Mouse (Mus musculus): Measurements from ENCODE around the gene Rpap1. TPM values are rescaled to one million over a fixed set of nuclear protein-coding genes. Genes with fewer than 3 reads are reported as not detected.

Gene Rpap1
- 14.4 TPM for polyA plus RNA-seq (2015; fragmentation: Illumina TruSeq; extraction: RNeasy Lipid Tissue Mini Kit (QIAGEN cat#74804); ENCODE audit: insufficient read depth, low replicate concordance)

DNA sequence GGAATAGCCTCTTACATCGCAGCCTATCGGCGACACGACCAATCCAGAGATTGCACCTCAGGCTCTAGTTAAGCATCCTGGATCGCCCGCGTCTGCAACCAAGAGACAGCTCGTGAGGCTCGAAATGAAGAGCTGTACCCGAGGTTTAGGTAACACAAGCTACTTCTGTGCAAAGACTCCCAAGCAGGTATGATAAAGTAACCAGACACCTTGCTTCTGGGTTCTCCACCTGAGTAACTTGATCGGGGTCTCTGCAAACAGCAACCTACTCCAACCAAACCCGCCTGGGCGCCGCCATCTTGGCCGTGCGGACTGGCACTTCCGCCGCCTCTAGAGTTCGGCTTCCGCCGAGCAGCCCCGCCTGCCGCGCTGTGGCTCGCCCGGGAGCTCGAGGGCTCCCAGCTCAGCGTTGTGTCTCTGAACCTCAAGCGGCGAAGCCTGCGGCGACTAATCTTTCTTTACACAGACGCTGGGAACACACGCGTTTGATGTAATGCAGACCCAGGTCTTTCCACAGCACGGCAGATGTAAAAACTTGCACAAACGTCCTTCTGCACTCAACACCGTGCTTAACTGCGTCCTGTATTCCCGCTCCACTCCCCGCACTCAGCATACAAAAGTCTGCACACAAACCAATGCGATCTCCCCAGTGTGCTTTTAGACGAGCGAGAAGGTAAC is at the start of gene Rpap1:
Gene Rpap1 (minus strand): TSS at position 332 of the 678 bp plus-strand sequence.

DNA sequence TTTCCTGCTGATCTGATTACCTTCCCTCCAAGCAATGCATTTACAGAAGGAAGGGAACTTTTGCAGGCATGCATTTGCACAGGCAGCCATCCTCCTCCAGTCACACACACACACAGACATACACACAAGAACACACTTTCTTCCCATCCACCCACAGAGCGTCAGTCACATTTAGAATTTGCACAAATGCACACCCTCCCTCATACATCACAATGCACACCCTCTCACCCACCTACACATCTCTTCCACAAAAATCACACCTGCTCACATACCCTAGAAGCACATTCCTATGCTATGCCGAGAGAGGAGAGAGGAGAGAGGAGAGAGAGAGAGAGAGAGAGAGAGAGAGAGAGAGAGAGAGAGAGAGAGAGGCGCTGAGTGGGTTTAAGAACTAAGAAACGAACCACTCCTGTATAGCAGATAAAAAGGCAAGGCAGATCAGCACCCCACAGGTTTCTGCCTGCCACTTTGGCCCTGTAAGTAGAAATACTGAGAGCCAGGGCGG is 10.0 kb upstream of the Rpap1 start, which contains the start of gene Tyro3:
Gene Tyro3 (plus strand): TSS at position 455 of the 505 bp plus-strand sequence.

DNA sequence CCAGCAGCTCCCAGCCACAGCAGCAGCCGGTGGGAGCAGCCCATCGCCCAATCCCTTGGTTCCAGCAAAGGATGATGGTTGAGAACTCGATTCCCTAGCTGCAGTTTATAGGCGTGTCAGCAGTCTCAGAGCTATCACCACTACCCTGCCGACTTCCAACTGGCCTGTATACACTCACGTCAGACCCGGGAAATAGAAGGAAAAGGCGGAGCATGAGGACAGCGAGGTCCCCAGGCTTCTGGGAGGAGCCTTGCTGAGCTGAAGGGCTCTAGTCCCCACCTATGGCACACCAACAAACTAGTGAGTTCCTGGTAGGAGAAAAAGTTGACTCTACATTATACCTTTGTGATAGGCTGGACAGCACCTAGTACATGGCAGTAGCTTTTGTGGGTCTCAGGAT is 27.1 kb downstream of the Rpap1 start, which contains the start of gene Ltk:
Gene Ltk (minus strand): TSS at position 181 of the 400 bp plus-strand sequence.

DNA sequence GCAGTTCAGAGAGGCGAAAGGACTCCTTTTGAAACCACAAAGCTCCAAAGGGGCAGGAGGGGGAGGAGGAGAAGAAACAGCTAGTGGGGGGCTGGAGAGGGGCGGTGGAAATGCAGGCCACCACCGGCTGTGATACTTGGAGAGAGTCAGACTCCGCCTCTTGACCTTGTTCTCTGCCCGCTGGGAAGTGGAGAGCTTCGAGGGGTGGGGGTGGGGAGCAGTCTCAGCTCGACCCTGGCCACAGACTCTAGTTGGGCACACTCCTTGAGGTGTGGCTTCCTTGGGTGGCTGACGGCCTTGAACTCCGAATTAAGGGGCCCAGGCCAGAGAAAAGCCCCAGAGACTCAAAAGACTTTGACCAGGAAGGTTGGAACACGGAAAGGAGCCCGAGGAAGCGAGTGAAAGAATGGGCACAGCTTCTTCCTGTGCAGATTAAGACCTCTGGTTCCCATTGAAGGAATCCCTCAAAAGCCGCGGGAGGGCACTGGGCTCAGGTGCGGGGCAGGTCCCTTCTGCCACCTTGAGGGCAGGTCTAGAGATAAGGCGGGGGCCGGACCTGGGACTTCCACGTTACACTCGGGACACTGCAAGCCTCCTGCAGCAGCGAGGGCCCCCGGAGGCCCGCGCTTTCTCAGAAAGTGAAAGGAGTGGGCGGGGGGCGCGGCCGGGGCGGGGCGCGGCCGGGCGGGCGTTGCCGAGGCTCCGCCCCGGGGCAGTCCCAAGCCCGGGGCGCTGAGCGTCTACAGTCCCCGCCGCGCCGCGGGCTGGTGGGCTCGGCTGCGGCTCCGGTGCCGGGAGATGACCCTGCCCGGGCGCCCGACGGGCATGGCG is 45.5 kb downstream of the Rpap1 start, which contains the start of gene Itpka:
Gene Itpka (plus strand): TSS at position 757 of the 831 bp plus-strand sequence.

Other genes starting within 250 kb of the Rpap1 start
- gene Exd1, start 239.9 kb downstream of the Rpap1 start, polyA plus RNA-seq (2015; fragmentation: Illumina TruSeq; extraction: RNeasy Lipid Tissue Mini Kit (QIAGEN cat#74804); ENCODE audit: insufficient read depth, low replicate concordance) = 0.28 TPM
- 115 TPM for gene Chp1, start 239.8 kb downstream of the Rpap1 start, polyA plus RNA-seq (2015; fragmentation: Illumina TruSeq; extraction: RNeasy Lipid Tissue Mini Kit (QIAGEN cat#74804); ENCODE audit: insufficient read depth, low replicate concordance)
- 29.6 TPM for gene Nusap1, start 169.2 kb downstream of the Rpap1 start, polyA plus RNA-seq (2015; fragmentation: Illumina TruSeq; extraction: RNeasy Lipid Tissue Mini Kit (QIAGEN cat#74804); ENCODE audit: insufficient read depth, low replicate concordance)
- gene Oip5, start 169.1 kb downstream of the Rpap1 start, polyA plus RNA-seq (2015; fragmentation: Illumina TruSeq; extraction: RNeasy Lipid Tissue Mini Kit (QIAGEN cat#74804); ENCODE audit: insufficient read depth, low replicate concordance) = 6.9 TPM
- gene Ndufaf1, start 124.7 kb downstream of the Rpap1 start, polyA plus RNA-seq (2015; fragmentation: Illumina TruSeq; extraction: RNeasy Lipid Tissue Mini Kit (QIAGEN cat#74804); ENCODE audit: insufficient read depth, low replicate concordance) = 35.7 TPM
- gene Rtf1, start 112.5 kb downstream of the Rpap1 start, polyA plus RNA-seq (2015; fragmentation: Illumina TruSeq; extraction: RNeasy Lipid Tissue Mini Kit (QIAGEN cat#74804); ENCODE audit: insufficient read depth, low replicate concordance) = 38.2 TPM
- gene Itpka, start 45.2 kb downstream of the Rpap1 start, polyA plus RNA-seq (2015; fragmentation: Illumina TruSeq; extraction: RNeasy Lipid Tissue Mini Kit (QIAGEN cat#74804); ENCODE audit: insufficient read depth, low replicate concordance) = 0.12 TPM
- gene Ltk, start 27.1 kb downstream of the Rpap1 start, polyA plus RNA-seq (2015; fragmentation: Illumina TruSeq; extraction: RNeasy Lipid Tissue Mini Kit (QIAGEN cat#74804); ENCODE audit: insufficient read depth, low replicate concordance) = 4.1 TPM
- gene Tyro3, start 10.2 kb upstream of the Rpap1 start, polyA plus RNA-seq (2015; fragmentation: Illumina TruSeq; extraction: RNeasy Lipid Tissue Mini Kit (QIAGEN cat#74804); ENCODE audit: insufficient read depth, low replicate concordance) = 1.5 TPM
- gene Mga, start 109.7 kb upstream of the Rpap1 start, polyA plus RNA-seq (2015; fragmentation: Illumina TruSeq; extraction: RNeasy Lipid Tissue Mini Kit (QIAGEN cat#74804); ENCODE audit: insufficient read depth, low replicate concordance) = 67.2 TPM
- 5.2 TPM for gene Mapkbp1, start 185.2 kb upstream of the Rpap1 start, polyA plus RNA-seq (2015; fragmentation: Illumina TruSeq; extraction: RNeasy Lipid Tissue Mini Kit (QIAGEN cat#74804); ENCODE audit: insufficient read depth, low replicate concordance)
- 5.4 TPM for gene Jmjd7, start 239.9 kb upstream of the Rpap1 start, polyA plus RNA-seq (2015; fragmentation: Illumina TruSeq; extraction: RNeasy Lipid Tissue Mini Kit (QIAGEN cat#74804); ENCODE audit: insufficient read depth, low replicate concordance)
- 1.3 TPM for gene Gm28042, start 240.0 kb upstream of the Rpap1 start, polyA plus RNA-seq (2015; fragmentation: Illumina TruSeq; extraction: RNeasy Lipid Tissue Mini Kit (QIAGEN cat#74804); ENCODE audit: insufficient read depth, low replicate concordance)
- 5.6 TPM for gene Pla2g4b, start 245.9 kb upstream of the Rpap1 start, polyA plus RNA-seq (2015; fragmentation: Illumina TruSeq; extraction: RNeasy Lipid Tissue Mini Kit (QIAGEN cat#74804); ENCODE audit: insufficient read depth, low replicate concordance)